Mouse (Mus musculus): ENCODE measurements at regions not wholly inside any gene's neighbourhood (a gene's known extent, or its start where the extent isn't known, plus 50 kb on each side); places are given as distances from the start of the nearest gene placed in this dataset.

DNA sequence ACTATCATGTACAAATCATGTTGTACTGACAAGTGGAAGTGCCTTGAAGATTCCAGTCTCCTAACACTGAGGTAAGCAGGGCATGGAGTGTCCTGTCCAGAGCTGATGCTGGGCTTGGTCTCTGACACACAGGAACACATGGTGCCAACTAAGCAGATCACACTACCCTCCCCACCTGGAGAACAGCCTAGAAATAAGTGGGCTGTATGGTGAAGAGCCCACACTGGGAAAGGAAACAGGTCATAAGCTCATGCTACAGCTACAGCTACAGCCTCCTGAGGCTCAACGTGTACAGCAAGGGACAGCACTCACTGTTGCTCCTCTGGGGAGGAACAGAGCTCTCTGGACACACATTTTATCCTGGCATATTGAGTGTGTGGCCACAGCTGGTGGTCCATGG lies 89.8 kb upstream of the Atp1a1 start:
- DNase-seq (ENCODE audit: low read depth, low spot score): no peak

DNA sequence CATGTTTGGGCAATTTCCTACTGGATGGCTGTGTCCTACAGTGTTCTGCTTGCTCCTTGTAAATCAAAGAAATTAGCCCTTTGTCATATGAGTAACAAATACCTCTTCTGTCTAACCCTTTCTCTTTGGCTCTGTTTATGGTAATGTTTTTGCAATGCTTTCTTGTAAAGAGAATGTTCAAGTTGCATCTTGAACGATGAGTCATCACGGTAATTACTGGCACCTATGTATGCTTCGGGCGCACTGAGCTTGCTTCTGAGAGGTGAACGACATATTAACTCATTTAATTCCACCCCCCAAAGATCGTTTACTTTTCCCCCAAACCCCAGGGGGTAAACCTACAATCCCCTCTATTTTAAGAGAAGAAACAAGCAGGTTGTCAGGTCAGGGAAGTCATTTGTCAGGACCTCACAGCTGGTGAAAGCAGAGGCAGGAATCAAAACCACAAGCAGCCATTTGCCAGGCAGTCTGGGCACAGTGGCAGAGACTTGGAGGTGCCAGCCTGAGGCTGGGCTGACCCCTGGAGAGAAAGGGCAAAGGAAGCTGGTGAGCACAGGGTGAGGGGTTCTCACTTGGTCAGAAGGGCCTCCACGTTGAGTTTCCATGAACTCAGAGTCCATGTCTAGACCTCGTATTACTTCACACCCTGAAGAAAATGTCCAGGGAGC lies 87.6 kb upstream of the Atp1a1 start:
- no peak for DNase-seq (ENCODE audit: low read depth, low spot score)

DNA sequence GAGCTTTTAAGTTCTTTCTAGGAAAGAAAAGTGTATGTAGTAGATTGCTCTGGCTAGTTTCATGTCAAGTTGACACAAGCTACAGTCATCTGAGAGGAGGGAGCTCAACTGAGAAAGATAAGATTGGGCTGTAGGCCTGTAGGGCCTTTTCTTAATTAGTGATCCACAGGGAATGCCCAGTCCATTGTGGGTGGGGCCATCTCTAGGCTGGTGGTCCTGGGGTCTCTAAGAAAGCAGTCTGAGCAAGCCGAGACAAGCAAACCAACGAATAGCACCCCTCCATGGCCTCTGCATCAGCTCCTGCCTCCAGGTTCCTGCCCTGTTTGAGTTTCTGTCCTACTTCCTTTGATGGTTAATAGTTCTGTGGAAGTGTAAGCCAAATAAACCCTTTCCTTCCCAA lies 86.3 kb upstream of the Atp1a1 start:
- DNase-seq (ENCODE audit: low read depth, low spot score): no peak

DNA sequence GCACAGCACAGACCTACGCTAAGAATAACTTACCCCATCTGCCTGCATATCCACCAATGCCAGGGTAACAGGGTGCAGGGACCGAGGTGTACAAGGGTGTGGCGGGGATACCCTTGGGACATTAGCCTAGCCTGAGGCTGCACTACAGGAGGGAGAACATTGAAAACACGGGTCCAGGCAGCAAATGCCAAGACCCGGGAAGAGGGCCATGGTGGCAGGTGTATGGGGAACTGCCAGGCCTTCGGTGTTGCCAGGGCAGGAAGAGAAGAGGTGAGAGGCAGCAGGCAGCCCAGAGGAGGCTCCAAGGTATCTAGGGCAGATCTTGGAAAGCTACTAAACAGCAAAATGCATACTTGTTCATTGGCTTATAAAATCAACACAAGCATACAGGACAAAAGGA lies 85.7 kb upstream of the Atp1a1 start:
- DNase-seq (ENCODE audit: low read depth, low spot score): no peak

DNA sequence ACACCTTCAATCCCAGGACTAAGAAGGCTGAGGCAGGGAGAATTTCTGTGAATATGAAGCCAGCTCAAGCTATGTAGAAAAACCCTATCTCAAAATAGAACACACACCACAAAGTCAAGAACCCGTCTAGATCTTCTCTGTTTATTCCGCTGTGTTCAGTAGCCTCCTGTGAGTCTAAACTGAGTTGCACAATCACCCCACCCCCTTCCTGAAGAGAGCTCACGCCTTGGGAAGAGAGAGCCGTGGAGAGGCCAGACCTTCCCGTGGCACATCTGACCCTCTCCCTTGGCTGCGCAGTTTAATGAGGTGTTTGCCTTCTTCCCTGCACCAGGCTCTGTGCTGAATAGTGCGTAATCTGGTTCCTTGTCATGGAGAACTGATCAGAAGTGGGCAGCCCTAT lies 80.7 kb upstream of the Atp1a1 start:
- no peak for DNase-seq (ENCODE audit: low read depth, low spot score)

DNA sequence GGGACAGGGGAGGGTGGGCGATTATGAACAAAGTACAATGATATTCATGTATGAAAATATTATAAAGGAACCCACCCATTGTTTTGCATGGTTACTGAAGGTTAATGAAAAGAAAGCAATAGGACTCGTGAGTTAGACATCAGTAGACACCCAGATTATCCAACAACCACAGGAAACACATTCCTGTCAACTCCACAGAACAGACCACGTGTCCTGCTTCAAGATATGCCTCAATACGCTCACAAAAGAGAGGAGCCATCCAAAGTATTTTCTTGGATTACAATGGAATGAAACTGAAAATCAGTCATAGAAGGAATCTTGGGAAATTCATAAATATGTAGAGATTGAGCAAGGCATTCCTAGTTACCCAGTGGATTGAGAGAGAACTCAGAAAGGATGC lies 68.5 kb upstream of the Atp1a1 start:
- DNase-seq (ENCODE audit: low read depth, low spot score): no peak

DNA sequence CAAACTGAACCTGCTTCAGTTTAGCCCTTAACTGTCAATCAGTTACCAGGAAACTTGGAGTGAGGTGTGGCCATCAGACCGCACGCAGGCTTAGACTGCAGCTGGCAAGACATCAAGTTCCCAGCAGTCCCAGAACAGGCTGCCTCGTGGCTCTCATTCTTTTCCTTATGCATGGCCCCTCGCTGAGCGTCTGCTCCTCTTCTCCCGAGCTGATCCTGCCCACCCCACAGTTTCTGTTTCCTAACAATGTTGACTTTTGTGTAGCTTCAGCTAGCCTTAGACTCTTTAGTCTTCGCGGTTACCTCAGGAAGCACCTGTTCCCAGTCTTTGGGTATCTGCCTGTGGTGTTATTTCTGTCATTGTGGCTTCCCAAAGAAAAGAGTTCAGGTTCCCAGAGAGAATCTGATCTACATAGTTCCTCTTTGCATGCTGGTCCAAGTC lies 66.1 kb upstream of the Atp1a1 start:
- DNase-seq (ENCODE audit: low read depth, low spot score): no peak

DNA sequence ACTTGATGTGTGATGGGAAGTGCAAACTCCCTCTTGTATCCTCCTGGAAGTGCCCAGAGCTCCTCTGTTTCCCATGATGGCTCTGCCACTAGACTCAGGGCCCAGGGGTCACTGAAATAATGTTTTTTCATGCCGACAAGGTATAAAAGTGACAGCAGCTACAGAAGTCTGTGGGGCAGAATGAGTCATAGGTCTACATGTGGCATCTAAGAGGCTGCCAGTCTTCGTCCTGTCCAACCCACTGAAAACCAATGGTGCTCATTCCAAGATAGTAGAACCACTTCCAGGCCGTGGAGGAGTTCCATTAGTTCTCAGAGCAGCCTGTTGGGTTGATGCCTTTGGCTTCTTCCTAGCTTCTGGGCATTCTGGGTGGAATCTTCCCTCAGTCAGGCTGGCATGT lies 65.3 kb upstream of the Atp1a1 start:
- DNase-seq (ENCODE audit: low read depth, low spot score): no peak

DNA sequence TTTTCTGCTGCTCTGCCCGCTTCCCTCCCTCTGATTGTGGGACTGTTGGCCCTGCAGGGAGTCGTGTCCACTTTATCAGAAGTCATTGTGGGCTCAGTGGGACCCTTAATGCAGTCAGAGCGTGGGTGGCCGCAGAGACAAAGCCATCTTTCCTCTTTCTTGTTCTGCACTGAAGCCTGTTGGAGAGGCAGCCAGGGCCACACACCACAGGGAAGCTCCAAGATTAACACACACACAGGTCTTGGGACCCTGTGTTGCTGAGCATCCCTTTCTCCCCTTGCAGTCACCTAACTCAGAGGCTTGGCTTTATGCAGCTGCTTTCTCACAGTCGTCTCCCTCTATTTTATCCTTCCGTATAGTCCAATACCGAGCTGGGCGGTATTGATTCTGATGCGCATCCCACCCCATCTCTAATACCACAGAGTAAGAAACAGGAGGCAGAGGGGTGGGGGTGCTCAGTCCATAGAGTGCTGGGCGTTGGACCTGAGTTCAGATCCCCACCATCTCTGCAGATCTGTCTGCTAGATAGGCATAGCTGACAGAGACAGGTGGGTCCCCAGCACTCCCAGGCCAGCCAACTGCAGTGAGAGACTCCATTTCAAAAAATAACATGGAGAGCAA lies 63.4 kb upstream of the Atp1a1 start:
- DNase-seq (ENCODE audit: low read depth, low spot score): no peak

DNA sequence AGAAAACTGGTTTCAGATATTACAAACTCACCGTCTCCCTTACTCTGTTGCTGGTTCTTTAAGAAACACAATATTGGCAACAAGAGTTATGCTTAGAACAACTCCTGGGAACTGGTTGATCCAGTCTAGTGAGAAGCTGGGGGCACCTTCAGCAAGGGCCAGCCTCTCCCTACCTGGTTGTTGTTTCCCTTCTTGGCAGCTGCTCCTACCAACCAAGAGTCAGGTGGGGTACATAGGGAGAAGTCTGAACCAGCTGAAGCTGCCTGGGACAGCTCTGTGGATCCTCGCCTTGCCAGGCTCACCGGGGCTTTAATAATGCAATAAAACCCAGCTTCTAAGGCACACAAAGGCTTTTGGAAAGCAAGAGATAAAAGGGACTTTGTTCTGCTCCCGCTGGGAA lies 62.7 kb upstream of the Atp1a1 start:
- no peak for DNase-seq (ENCODE audit: low read depth, low spot score)

DNA sequence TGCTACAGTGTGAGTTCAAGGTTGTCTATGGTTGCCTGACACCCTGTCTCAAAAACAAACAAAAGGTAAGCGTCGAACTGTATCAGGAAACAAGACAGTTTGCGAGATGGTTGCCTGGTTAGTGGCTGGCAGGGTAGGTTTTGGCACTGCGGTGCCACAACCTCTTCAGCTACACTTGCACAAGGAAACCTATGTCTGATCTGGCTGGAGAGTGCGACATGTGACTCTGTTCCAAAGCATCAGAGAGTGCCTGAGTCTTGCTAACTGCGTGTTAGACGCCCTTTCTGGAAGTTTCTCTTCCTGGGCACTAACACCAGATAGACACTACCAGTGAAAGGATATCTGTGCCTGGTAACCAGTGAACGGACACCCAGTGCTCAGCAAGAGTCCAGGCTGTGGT lies 62.1 kb upstream of the Atp1a1 start:
- no peak for DNase-seq (ENCODE audit: low read depth, low spot score)

DNA sequence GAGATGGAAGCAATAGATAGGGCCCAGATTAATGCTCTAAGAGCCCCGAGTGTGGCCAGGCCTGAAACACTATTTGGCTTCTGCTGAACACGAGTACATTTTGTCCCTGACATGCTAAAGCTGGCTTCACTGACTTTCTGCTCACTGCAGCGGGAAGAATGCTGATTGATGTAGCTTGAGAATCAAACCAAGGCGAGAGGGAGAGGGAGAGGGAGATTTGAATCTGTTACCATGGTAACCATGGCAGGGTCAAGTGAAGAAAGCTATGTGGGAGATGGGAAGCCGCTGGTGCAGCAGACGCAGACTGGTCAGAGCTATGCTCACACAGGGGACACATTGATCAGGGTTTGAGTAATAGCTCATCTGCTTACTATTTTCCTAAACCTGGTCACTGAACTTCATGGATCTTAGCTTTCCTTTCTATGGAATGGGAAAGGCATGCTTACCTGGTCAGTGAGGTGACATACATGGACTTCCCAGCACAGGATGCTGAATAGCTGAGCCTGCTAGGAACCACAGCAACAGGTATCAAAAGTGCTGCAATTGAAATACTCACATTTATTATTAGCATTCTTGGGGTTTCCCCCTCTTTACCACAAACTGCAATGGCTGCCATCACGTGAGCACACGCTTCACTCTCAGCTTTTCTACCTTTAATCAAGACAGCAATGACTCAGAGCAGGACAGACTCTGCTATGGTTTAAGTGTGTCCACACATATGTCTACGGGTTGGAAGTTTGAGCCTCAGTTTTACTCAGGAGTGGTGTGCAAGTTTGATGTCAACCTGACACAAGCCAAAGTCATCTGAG lies 56.9 kb upstream of the Atp1a1 start:
- peak; percentile 48 for DNase-seq (ENCODE audit: low read depth, low spot score)

DNA sequence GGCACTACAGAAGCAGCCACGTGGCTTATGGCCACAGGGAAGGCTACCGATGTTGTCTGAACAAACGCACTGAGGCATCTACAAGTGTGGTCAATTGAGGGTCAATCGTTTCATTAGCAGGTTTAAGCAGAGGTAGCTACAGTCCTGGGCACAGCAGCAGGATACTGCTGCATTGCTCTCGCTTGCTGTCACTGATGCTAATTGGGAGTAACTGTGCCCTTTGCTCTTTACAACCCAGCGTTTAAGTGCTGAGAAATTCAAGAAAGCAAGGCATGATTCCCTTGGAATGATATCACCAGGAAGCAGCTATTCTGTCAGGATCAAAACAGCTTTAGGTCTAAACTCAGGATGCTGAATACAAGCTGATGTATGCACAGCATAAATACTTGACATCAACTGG lies 56.2 kb upstream of the Atp1a1 start:
- no peak for DNase-seq (ENCODE audit: low read depth, low spot score)

DNA sequence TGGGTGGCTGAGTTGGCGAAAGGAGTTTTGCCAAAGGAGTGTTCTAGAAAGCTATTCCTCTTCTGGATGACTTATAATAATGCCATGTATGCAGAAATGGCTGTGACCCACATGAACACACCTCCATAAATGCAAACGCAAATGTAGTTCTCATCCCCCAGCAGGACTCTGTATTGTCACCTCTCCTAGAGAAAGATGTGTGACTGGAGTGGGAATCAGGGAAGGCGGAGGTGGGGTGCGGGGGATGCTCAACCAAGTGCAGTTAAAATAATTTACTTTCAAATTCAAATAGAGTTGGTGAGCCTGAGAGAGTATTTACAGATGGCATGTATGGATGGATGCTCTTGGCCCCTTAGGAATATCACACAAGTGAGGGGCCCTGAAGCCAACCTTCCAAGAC lies 55.7 kb upstream of the Atp1a1 start:
- no peak for DNase-seq (ENCODE audit: low read depth, low spot score)

DNA sequence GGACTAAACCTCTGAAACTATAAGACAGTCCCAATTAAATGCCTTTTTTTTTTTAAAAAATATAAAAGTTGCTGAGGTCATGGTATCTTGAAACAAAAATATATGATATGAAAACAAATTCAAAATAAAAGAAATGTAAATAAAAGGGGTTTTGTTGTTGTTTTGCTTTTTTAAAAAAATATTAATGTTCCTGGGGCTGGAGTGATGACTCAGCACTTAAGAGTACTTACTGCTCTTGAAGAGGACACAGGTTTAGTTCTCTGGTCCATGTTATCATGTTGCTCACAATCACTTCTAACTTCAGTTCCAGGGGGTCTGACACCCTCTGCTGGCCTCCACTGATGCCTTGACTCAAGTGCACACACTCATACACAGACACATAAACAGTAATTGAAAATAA lies 53.5 kb upstream of the Atp1a1 start:
- no peak for DNase-seq (ENCODE audit: low read depth, low spot score)

DNA sequence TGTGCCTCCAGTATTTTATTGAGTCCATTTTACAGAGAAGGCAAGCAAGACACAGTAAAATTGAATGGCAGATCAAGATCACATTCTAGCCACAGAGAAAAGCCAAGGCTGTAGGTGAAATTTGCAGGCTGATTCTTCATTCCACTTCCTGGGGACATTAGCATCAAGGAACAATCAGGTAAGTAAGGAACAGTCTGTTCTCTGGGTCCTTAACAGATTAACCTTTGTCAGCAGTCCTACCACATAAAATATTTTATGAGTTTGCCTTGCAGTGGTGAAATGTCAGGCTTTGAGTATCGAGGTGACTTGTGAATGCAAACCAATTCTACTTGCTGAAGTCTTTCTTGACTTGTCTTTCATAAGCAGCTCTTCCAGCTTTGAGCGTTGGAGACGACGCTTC lies 50.2 kb upstream of the Atp1a1 start:
- no peak for DNase-seq (ENCODE audit: low read depth, low spot score)

Measured in forelimb bud, embryonic 11.5 days (tissue).